Mouse (Mus musculus): ENCODE data around the gene Got2. TPM values are rescaled to one million over a fixed set of nuclear protein-coding genes. Genes with fewer than 3 reads are reported as not detected.

Got2 gene
- polyA plus RNA-seq, 1 experiment from 2014 or later: 331 TPM

DNA sequence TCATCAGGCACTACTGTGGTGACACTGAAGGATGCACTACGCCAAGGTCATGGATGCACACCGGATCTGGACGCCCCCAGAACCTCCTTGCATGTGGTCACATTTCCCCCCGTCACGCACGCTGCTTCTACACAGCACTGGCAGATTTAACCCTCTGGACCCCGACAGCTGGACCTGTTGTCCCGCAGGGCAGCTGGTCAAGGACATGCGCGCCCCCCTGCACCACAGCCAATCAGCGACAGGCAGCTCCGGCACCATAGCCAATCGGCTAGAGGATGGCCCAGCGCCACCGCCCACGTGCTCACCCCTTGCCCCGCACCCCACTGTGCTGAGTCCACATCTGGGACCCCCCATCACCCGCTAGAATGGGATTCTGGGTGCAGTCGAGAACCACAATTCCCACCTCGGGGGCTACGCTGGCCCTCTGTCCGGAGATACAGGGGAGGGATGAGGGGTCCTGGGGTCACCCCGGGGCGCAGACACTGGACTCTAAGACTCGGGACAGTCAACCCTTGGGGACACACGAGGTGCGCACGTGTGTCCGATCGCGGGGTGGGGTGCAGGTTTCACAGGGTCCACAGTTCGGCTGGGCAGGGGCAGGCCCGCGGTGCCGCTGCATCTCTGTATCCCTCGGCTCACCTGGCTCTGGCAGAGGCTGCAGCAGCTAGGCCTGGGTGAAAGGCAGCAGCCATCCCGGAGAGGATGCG is 616 bp downstream of the Got2 start:
- H3K4me3 ChIP-seq: peak overlapping the region; percentile 81
- no peaks in the 10 kb centered on the region for H3K9me3 ChIP-seq (replicated peaks)
- ATAC-seq (ENCODE audit: insufficient number of reproducible peaks, low FRiP score): peak; percentile 95
- H3K4me2 ChIP-seq: peak overlapping the region; percentile 76
- peaks cover 30% of the 10 kb centered on the region for H3K4me1 ChIP-seq (replicated peaks)
- no peaks in the 10 kb centered on the region for H3K36me3 ChIP-seq
- H3K9ac ChIP-seq: peak overlapping the region; percentile 91
- WGBS: under 1% methylated on average over 38 of the region's 38 CpGs
- no peaks in the 10 kb centered on the region for H3K27me3 ChIP-seq (replicated peaks)
- H3K27ac ChIP-seq (ENCODE audit: poor library complexity, severe bottlenecking): peak overlapping the region; percentile 87

DNA sequence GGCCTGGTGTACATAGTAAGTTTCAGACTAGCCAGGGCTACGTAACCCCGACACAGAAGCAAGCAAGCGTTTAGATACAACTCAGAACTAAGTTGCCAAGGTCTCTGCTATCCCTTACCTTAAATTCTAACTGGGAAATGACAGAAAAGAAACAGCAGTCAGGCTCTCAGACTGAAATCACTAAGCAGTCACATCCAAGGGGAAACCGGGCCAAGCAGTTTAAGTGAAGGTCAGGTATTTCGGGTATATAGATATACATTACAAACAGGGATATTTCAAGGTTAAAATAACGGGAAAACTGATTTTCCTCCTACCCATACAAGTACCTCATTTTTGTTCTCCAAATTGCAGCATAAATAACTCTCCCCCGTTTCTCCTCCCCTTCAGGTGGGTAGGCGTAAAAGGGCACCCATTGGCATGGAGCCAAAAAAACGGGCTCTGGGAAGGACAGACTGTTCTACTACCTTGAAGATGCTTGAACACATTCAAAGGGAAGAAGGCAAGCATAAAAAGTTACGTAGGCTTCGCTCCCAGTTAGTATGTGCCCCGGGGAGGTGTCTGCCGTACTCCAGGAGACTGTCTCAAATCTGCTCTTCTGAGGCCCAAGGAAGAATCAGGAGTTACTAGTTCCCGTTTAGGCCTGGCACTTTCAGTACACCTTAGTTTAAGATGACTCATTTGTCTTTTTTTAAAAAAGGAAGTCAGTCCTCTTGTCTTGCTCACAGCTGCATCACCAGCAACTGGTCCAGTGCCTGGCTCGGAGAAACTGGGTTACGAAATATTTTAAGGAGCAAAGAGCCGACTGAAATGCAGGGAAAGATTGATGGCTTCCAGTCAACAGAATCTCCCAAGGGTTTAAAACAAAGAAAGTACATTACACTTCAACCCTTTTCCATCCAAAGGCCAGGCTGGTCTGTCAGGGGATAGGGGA is 1.4 kb downstream of the Got2 start:
- 65% methylated on average over 17 of the region's 17 CpGs for WGBS
- peak overlapping the region; percentile 91 for H3K9ac ChIP-seq
- no peak for ATAC-seq (ENCODE audit: insufficient number of reproducible peaks, low FRiP score)
- H3K4me2 ChIP-seq: peak overlapping the region; percentile 76
- peak overlapping the region; percentile 81 for H3K4me3 ChIP-seq
- 0 out of 2 replicates have a peak, but pooled peaks cover 2% of the 10 kb centered on the region for H3K36me3 ChIP-seq
- peaks cover 38% of the 10 kb centered on the region for H3K4me1 ChIP-seq (replicated peaks)
- H3K27me3 ChIP-seq (replicated peaks): no peaks in the 10 kb centered on the region
- H3K9me3 ChIP-seq (replicated peaks): no peaks in the 10 kb centered on the region
- H3K27ac ChIP-seq (ENCODE audit: poor library complexity, severe bottlenecking): peak overlapping the region; percentile 48

DNA sequence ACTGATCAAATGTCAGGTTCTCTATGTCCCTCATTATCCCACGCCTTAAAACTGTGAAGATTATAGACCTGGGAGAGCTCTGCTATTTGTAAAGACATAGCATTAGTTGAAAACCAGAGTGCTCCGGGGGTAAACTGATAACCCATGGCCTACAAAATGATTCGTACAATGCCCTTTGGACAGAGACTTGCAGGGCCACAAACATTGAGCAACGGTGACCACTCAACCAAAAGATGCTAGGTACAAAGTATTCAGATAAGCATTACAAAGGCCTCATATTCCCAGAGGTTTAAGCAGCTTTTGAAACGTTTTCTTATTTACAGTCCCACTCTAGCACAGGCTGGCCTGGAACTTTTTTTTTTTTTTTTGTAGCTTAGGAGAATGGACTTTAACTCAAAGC is 2.4 kb downstream of the Got2 start:
- ATAC-seq (ENCODE audit: insufficient number of reproducible peaks, low FRiP score): no peak
- Histone ChIP-seq H3K27ac (ENCODE audit: poor library complexity, severe bottlenecking) (no peak overlapping the region), H3K4me1 (replicated peaks) (peaks cover 43% of the 10 kb centered on the region), H3K4me2 (peak overlapping the region; percentile 15), H3K36me3 (0 out of 2 replicates have a peak, but pooled peaks cover 2% of the 10 kb centered on the region), H3K27me3 (replicated peaks) (no peaks in the 10 kb centered on the region), H3K4me3 (no peak overlapping the region), H3K9me3 (replicated peaks) (no peaks in the 10 kb centered on the region), H3K9ac (peak overlapping the region; percentile 13; the same call in 1 of the 2 replicates)
- 50% methylated on average over 5 of the region's 5 CpGs for whole genome bisulfite sequencing

DNA sequence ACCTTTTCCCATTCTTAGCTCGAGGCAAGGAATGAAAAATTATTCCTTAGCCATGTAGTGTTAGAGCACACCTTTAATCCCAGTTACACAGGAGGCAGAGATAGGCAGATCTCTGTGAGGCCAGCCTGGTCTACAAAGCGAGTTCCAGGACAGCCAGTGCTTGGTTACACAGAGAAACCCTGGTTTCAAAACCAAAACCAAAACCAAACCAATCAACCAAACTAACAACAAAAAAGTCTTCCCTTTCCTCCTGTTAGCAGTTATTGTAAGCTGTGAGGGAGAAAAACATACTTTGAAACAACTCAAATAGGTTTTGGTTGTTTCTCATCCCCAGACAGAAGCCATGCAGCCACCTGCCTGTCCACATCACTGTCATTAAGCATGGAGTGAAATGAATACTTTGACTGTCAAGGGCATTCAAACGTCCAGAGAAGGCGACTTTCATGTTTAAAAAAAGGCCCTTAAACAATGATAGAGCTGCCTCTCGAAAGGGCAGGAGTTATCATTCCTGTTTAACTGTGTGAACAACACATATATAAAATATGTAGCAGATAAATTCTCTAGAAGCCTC is 3.0 kb downstream of the Got2 start:
- Histone ChIP-seq H3K4me1 (replicated peaks) (peaks cover 43% of the 10 kb centered on the region), H3K36me3 (0 out of 2 replicates have a peak, but pooled peaks cover 2% of the 10 kb centered on the region), H3K9me3 (replicated peaks) (no peaks in the 10 kb centered on the region), H3K4me2 (no peak overlapping the region), H3K9ac (no peak overlapping the region), H3K27me3 (replicated peaks) (no peaks in the 10 kb centered on the region), H3K4me3 (no peak overlapping the region), H3K27ac (ENCODE audit: poor library complexity, severe bottlenecking) (no peak overlapping the region)
- WGBS: 59% methylated on average over 5 of the region's 5 CpGs
- no peak for ATAC-seq (ENCODE audit: insufficient number of reproducible peaks, low FRiP score)

- 79% methylated on average over 12 of the region's 12 CpGs for WGBS
- ATAC-seq (ENCODE audit: insufficient number of reproducible peaks, low FRiP score): no peak
- H3K27ac ChIP-seq (ENCODE audit: poor library complexity, severe bottlenecking): no peak overlapping the region
- H3K4me1 ChIP-seq (replicated peaks): peaks cover 43% of the 10 kb centered on the region
- no peak overlapping the region for H3K4me3 ChIP-seq
- H3K4me2 ChIP-seq: peak overlapping the region; percentile 20; the same call in 1 of the 2 replicates
- 0 out of 2 replicates have a peak, but pooled peaks cover 2% of the 10 kb centered on the region for H3K36me3 ChIP-seq
- H3K9ac ChIP-seq: peak overlapping the region; percentile 34
- no peaks in the 10 kb centered on the region for H3K27me3 ChIP-seq (replicated peaks)
- no peaks in the 10 kb centered on the region for H3K9me3 ChIP-seq (replicated peaks)
Measured at GRCm38 (mm10) chr8:95884491-95884890, 3.9 kb downstream of the Got2 start.

DNA sequence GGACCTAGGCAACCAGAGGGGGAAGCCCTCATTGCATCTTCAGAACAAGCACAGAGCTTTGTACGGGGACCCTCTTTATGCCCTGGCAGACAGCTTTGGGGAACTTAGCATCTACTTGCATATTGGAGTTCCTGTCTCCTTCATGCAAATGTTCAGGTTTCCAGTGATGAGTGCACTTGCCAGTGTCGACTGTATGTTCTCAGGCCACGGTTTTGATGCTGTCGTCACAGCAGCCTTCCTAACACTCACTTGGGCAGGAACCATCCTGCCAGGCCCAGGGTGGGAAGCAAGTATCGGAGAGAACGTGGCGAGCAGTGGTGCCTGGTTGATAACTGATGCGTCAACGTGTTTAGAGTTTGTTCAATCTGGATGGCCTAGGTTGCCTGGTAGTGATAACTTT is 6.2 kb downstream of the Got2 start:
- Histone ChIP-seq H3K27ac (ENCODE audit: poor library complexity, severe bottlenecking) (no peak overlapping the region), H3K4me3 (no peak overlapping the region), H3K4me1 (replicated peaks) (peaks cover 62% of the 10 kb centered on the region), H3K9ac (no peak overlapping the region), H3K27me3 (replicated peaks) (no peaks in the 10 kb centered on the region), H3K4me2 (no peak overlapping the region), H3K9me3 (replicated peaks) (no peaks in the 10 kb centered on the region), H3K36me3 (peaks cover 6% of the 10 kb centered on the region)
- WGBS: 62% methylated on average over 9 of the region's 9 CpGs
- no peak for ATAC-seq (ENCODE audit: insufficient number of reproducible peaks, low FRiP score)

- Histone ChIP-seq H3K4me3 (no peak overlapping the region), H3K9ac (no peak overlapping the region), H3K36me3 (peaks cover 13% of the 10 kb centered on the region), H3K9me3 (replicated peaks) (no peaks in the 10 kb centered on the region), H3K27me3 (replicated peaks) (no peaks in the 10 kb centered on the region), H3K4me1 (replicated peaks) (peaks cover 56% of the 10 kb centered on the region), H3K27ac (ENCODE audit: poor library complexity, severe bottlenecking) (no peak overlapping the region), H3K4me2 (no peak overlapping the region)
- no peak for ATAC-seq (ENCODE audit: insufficient number of reproducible peaks, low FRiP score)
- WGBS: 75% methylated on average over 3 of the region's 3 CpGs
Measured at GRCm38 (mm10) chr8:95881576-95881975, 6.8 kb downstream of the Got2 start.

GRCm38 (mm10) chr8:95879823-95880222 is 8.5 kb downstream of the Got2 start:
- WGBS: 81% methylated on average over 4 of the region's 4 CpGs
- peaks cover 28% of the 10 kb centered on the region for H3K36me3 ChIP-seq
- no peak overlapping the region for H3K27ac ChIP-seq (ENCODE audit: poor library complexity, severe bottlenecking)
- no peak overlapping the region for H3K4me2 ChIP-seq
- no peak overlapping the region for H3K9ac ChIP-seq
- ATAC-seq (ENCODE audit: insufficient number of reproducible peaks, low FRiP score): no peak
- H3K4me3 ChIP-seq: no peak overlapping the region
- 0 out of 2 replicates have a peak, but pooled peaks cover 2% of the 10 kb centered on the region for H3K9me3 ChIP-seq (replicated peaks)
- H3K27me3 ChIP-seq (replicated peaks): no peaks in the 10 kb centered on the region
- peaks cover 42% of the 10 kb centered on the region for H3K4me1 ChIP-seq (replicated peaks)

DNA sequence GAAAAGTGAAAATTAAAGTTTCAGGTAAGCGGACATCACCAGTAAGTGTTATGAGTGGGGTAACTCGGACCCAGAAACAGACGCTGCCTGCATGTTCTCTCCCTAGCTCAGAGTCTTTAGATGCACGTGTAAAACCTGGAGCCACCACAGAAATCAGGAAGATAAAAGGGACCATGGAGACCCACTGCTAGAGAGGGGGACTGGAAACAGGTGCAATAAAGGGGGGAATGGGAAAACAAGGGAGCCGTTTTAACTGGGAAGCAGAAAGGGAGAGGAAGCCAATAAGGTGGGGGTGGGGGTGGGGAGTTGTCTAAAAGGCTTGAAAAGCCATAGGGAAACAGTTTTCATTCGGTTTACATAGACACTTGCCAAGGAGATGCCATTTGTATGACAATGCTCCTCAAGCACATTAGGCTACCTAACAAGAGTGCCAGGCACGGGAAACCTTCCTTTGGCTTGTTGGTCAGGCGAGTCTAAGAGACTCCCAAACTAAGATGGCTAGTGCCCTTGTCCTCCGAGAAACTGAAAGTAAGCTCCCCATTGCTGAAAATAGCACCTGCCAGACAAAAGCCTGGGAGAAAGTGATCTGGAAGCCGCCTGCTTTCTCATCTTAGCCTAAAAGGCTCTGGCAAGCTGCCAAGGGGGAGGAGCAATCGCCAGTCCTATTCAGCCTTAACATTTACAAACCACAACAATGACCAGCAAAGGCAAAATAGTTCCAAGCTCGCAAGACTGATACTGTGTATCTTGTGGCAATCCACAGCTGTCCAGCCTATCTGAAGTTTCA is 10.0 kb downstream of the Got2 start:
- peaks cover 42% of the 10 kb centered on the region for H3K36me3 ChIP-seq
- H3K27ac ChIP-seq (ENCODE audit: poor library complexity, severe bottlenecking): peak overlapping the region; percentile 84
- WGBS: 45% methylated on average over 12 of the region's 12 CpGs
- peak overlapping the region; percentile 73 for H3K4me2 ChIP-seq
- H3K4me1 ChIP-seq (replicated peaks): peaks cover 33% of the 10 kb centered on the region
- H3K9me3 ChIP-seq (replicated peaks): 0 out of 2 replicates have a peak, but pooled peaks cover 2% of the 10 kb centered on the region
- peak; percentile 45; the same call in 1 of the 2 replicates for ATAC-seq (ENCODE audit: insufficient number of reproducible peaks, low FRiP score)
- peak overlapping the region; percentile 42 for H3K4me3 ChIP-seq
- no peaks in the 10 kb centered on the region for H3K27me3 ChIP-seq (replicated peaks)
- H3K9ac ChIP-seq: peak overlapping the region; percentile 64

GRCm38 (mm10) chr8:95875270-95875669 is 13.1 kb downstream of the Got2 start:
- 84% methylated on average over 7 of the region's 7 CpGs for WGBS
- H3K4me1 ChIP-seq (replicated peaks): peaks cover 19% of the 10 kb centered on the region

More at GRCm38 (mm10) chr8:95875270-95875669, 13.1 kb downstream of the Got2 start:
- Histone ChIP-seq H3K4me3 (no peak overlapping the region), H3K27ac (ENCODE audit: poor library complexity, severe bottlenecking) (no peak overlapping the region), H3K27me3 (replicated peaks) (no peaks in the 10 kb centered on the region), H3K9me3 (replicated peaks) (0 out of 2 replicates have a peak, but pooled peaks cover 2% of the 10 kb centered on the region), H3K9ac (no peak overlapping the region), H3K4me2 (no peak overlapping the region), H3K36me3 (peaks cover 71% of the 10 kb centered on the region)
- no peak for ATAC-seq (ENCODE audit: insufficient number of reproducible peaks, low FRiP score)
